Mouse (Mus musculus) C2C12 (cell line): ENCODE data around the gene 9130213A22Rik.

ENCODE experiments used
- CEBPB ChIP-seq: IDR thresholded peaks from one replicate; pipeline ENCODE4 v1.6.1; 2011; ENCODE audit warnings: low read depth, mild to moderate bottlenecking, control low read depth, moderate library complexity
- CTCF ChIP-seq: IDR thresholded peaks from one replicate; pipeline ENCODE4 v1.5.1; 2011; ENCODE audit not compliant: control insufficient read depth, insufficient read depth, insufficient read length
- MAX ChIP-seq: IDR thresholded peaks from one replicate; pipeline ENCODE4 v1.6.1; 2011; ENCODE audit warnings: mild to moderate bottlenecking, control low read depth
- MYOD1 ChIP-seq: IDR thresholded peaks from one replicate; pipeline ENCODE4 v1.6.1; 2011; ENCODE audit warnings: low read depth; ENCODE audit not compliant: control insufficient read depth, insufficient read length
- MYOG ChIP-seq: IDR thresholded peaks from one replicate; pipeline ENCODE4 v1.6.1; 2011; ENCODE audit not compliant: control insufficient read depth, insufficient read length; ENCODE audit errors: extremely low read depth
- USF1 ChIP-seq: IDR thresholded peaks from one replicate; pipeline ENCODE4 v1.6.1; 2011; ENCODE audit warnings: low read depth, mild to moderate bottlenecking, control low read depth, moderate library complexity

DNA sequence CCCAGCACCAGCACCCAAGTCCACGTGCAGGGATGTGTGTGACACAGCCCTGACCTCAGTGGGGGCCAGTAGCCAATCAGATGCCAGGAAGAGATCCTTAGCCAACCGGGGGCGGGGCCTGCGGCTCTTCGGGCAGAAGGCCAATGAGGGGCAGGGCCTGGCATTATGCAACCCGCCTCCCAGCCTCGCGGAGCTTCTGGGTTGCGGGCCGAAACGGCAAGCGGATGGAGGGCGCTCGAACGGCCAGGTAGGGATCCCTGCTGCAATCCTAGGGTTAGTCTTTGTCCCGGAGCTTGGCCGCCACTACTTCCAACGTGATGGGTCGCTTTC, 23.7 kb downstream of the 9130213A22Rik start:
- TF ChIP-seq MAX = peak; percentile 96
- no peak for TF ChIP-seq MYOD1
- TF ChIP-seq CTCF = no peak
- TF ChIP-seq CEBPB = peak; percentile 92
- no peak for TF ChIP-seq MYOG
- TF ChIP-seq USF1 = peak; percentile 38
